In genomic region chr2:19406531-19406930, GRCm38 (mm10) we compare ENCODE assay signal across 16 mouse cellular contexts. TPM values are rescaled to one million over a fixed set of nuclear protein-coding genes. Genes with fewer than 3 reads are reported as not detected.
DNase-seq lines count a peak whose midpoint lies in the region; ATAC-seq and TF ChIP-seq lines count a peak whose summit lies in the region.
"Had no signal": no experiment of that assay in that cellular context is flagged by ENCODE, and none has a peak within 500 bp of the region (broad histone marks: within the 10 kb centered on the region; RNA-seq: fewer than 3 reads in every experiment).

No protein-coding gene starts in this region.

- H3K4me3 ChIP-seq in heart, adult 2 months: no peak overlapping the region
- H3K4me3 ChIP-seq in embryonic facial prominence, embryonic 10.5 days: no peak overlapping the region
- H3K4me3 ChIP-seq in kidney, embryonic 15.5 days (replicated peaks): no peak overlapping the region
- H3K4me3 ChIP-seq: gastrocnemius, adult 2 months; liver, embryonic 13.5 days had no signal

- intact Hi-C loops in heart, postnatal 10 days (cut with DNase I): no loop called here
- intact Hi-C loops in heart, adult 2 months (cut with DNase I): no loop called here

- H3K9ac ChIP-seq in heart, adult 2 months (ENCODE audit: low read depth, low read length): no peak overlapping the region
- no peak overlapping the region for H3K9ac ChIP-seq in kidney, embryonic 15.5 days
- H3K9ac ChIP-seq: liver, embryonic 13.5 days had no signal

- no peak for TF ChIP-seq EP300 in heart, adult 2 months (IDR thresholded peaks at IDR 0.05; ENCODE audit: insufficient read depth, low read depth, low read length)

- no peak overlapping the region for H3K27ac ChIP-seq in heart, adult 2 months
- H3K27ac ChIP-seq in embryonic facial prominence, embryonic 10.5 days (replicated peaks): no peak overlapping the region
- H3K27ac ChIP-seq in kidney, embryonic 15.5 days: peak overlapping the region; percentile 20
- H3K27ac ChIP-seq: gastrocnemius, adult 2 months; liver, embryonic 13.5 days had no signal

- no peak overlapping the region for H3K4me2 ChIP-seq in kidney, embryonic 15.5 days
- H3K4me2 ChIP-seq: liver, embryonic 13.5 days; midbrain, embryonic 11.5 days had no signal

- TF ChIP-seq CTCF in heart, adult 2 months (IDR thresholded peaks at IDR 0.05): no peak

- peak; percentile 18 to 35 for DNase-seq in heart, postnatal 10 days
- DNase-seq in heart, adult 2 months: no peak
- DNase-seq in embryonic facial prominence, embryonic 10.5 days (ENCODE audit: low spot score): peak; percentile 14
- peak; percentile 16 for DNase-seq in ovary, postnatal 36 days (ENCODE audit: low spot score)
- DNase-seq in adrenal gland, postnatal 36 days: no peak
- no peak for DNase-seq in spleen, postnatal 4 days (ENCODE audit: low spot score in 2 of 2)
- DNase-seq: cerebellum, adult 9-10 months; gastrocnemius, adult 2 months; layer of hippocampus, adult 9-11 months; liver, embryonic 13.5 days had no signal

- ATAC-seq in kidney, embryonic 15.5 days (replicated peaks; ENCODE audit: low FRiP score): peak; percentile 84

- TF ChIP-seq POLR2A in heart, adult 2 months (IDR thresholded peaks at IDR 0.05; ENCODE audit: insufficient read depth, low read depth, low read length): no peak

- no peaks in the 10 kb centered on the region for H3K36me3 ChIP-seq in heart, adult 2 months (ENCODE audit: control insufficient read depth, insufficient read depth, low read length)
- H3K36me3 ChIP-seq in embryonic facial prominence, embryonic 10.5 days (replicated peaks): no peaks in the 10 kb centered on the region
- no peaks in the 10 kb centered on the region for H3K36me3 ChIP-seq in kidney, embryonic 15.5 days
- H3K36me3 ChIP-seq: liver, embryonic 13.5 days had no signal

- H3K9me3 ChIP-seq in embryonic facial prominence, embryonic 10.5 days: no peaks in the 10 kb centered on the region
- no peaks in the 10 kb centered on the region for H3K9me3 ChIP-seq in kidney, embryonic 15.5 days (replicated peaks)
- H3K9me3 ChIP-seq: liver, embryonic 13.5 days had no signal

- 58% methylated on average over 3 of the region's 3 CpGs for WGBS in heart, adult 2 months
- 54% methylated on average over 3 of the region's 3 CpGs for WGBS in embryonic facial prominence, embryonic 10.5 days
- 34% methylated on average over 3 of the region's 3 CpGs for WGBS in kidney, embryonic 15.5 days

- no peaks in the 10 kb centered on the region; the same call in none of the 2 replicates for H3K4me1 ChIP-seq in heart, adult 2 months (ENCODE audit: control insufficient read depth, insufficient read depth, low read length)
- H3K4me1 ChIP-seq in embryonic facial prominence, embryonic 10.5 days: peaks cover 8% of the 10 kb centered on the region; the same call in 1 of the 2 replicates
- peaks cover 14% of the 10 kb centered on the region for H3K4me1 ChIP-seq in kidney, embryonic 15.5 days
- H3K4me1 ChIP-seq: liver, embryonic 13.5 days had no signal

- H3K79me2 ChIP-seq in heart, adult 2 months (replicated peaks; ENCODE audit: control insufficient read depth, insufficient read depth, low read length): no peaks in the 10 kb centered on the region

- no peaks in the 10 kb centered on the region for H3K27me3 ChIP-seq in heart, adult 2 months (ENCODE audit: control insufficient read depth, insufficient read depth, low read length)
- no peaks in the 10 kb centered on the region for H3K27me3 ChIP-seq in embryonic facial prominence, embryonic 10.5 days (replicated peaks; ENCODE audit: low read depth, poor library complexity, severe bottlenecking)
- H3K27me3 ChIP-seq in kidney, embryonic 15.5 days: no peaks in the 10 kb centered on the region
- H3K27me3 ChIP-seq: liver, embryonic 13.5 days had no signal

RNA-seq across cellular contexts. Expression of gene Msrb2, which starts 35.3 kb away (rescaled TPM):
- 10 to 100 TPM; 39.0 to 50.1 TPM for total RNA-seq in heart, postnatal 10 days (2021)
- total RNA-seq in heart, adult 2 months (2021): 10 to 100 TPM; 52.8 to 64.0 TPM
- polyA plus RNA-seq in heart, adult 2 months (2012; rRNA removed): 76.9 and 116 TPM in 2 replicates
- 20.8 and 22.9 TPM in 2 replicates for polyA plus RNA-seq in embryonic facial prominence, embryonic 10.5 days (2016; fragmentation: Nextera tagmentation; extraction: Ambion mirVana)
- polyA plus RNA-seq in kidney, embryonic 15.5 days (2015; fragmentation: Nextera tagmentation; extraction: Ambion mirVana): 31.1 and 34.2 TPM in 2 replicates
- total RNA-seq in adrenal gland, postnatal 36 days (2021): 10 to 100 TPM; 24.0 to 32.7 TPM

RNA-seq across cellular contexts. Expression of gene Ptf1a, which starts 38.9 kb away (rescaled TPM):
- total RNA-seq in heart, postnatal 10 days (2021): not detected
- not detected for total RNA-seq in heart, adult 2 months (2021)
- polyA plus RNA-seq in heart, adult 2 months (2012; rRNA removed): not detected in 2 replicates
- 0.41 and 1.1 TPM in 2 replicates for polyA plus RNA-seq in embryonic facial prominence, embryonic 10.5 days (2016; fragmentation: Nextera tagmentation; extraction: Ambion mirVana)
- 0.13 TPM in 1 of 2 replicates, not detected in the other for polyA plus RNA-seq in kidney, embryonic 15.5 days (2015; fragmentation: Nextera tagmentation; extraction: Ambion mirVana)
- not detected for total RNA-seq in adrenal gland, postnatal 36 days (2021)
- total RNA-seq: gastrocnemius, adult 2 months; left cerebral cortex, postnatal 25 days had no signal
- polyA plus RNA-seq: forebrain, embryonic 11.5 days; heart, postnatal 0 days; liver, embryonic 13.5 days; thymus, postnatal 0 days had no signal

Comparison
In these comparisons a context has a peak if more than half of its experiments do, and no peak if none do; other contexts are left out.
1. DNase-seq: peak in heart, postnatal 10 days (2 of 2), embryonic facial prominence, embryonic 10.5 days (single experiment) and ovary, postnatal 36 days (single experiment); none in heart, adult 2 months (0 of 2), adrenal gland, postnatal 36 days (0 of 2) and spleen, postnatal 4 days (0 of 2).